Mouse (Mus musculus): ENCODE measurements around the gene Polrmt. TPM values are rescaled to one million over a fixed set of nuclear protein-coding genes. Genes with fewer than 3 reads are reported as not detected.

The Polrmt gene
- total and polyA plus RNA-seq, 3 experiments: 16.7 to 45.5 (median 44.5) TPM

GRCm38 (mm10) chr10:79729357-79729965, 16.9 kb downstream of the Polrmt start:
- H3K36me3 ChIP-seq (replicated peaks): peaks cover 18% of the 10 kb centered on the region
- ATAC-seq (ENCODE audit: extremely low read depth, insufficient number of reproducible peaks, low FRiP score, poor library complexity, severe bottlenecking) (no peak), DNase-seq (ENCODE audit: low spot score) (no peak)
- peaks cover 4% of the 10 kb centered on the region; the same call in 1 of the 2 replicates for H3K9me3 ChIP-seq (replicated peaks)
- H3K27me3 ChIP-seq (ENCODE audit: insufficient read depth, low read length): peaks cover 28% of the 10 kb centered on the region
- TF ChIP-seq GATA1 (IDR thresholded peaks at IDR 0.05; ENCODE audit: borderline replicate concordance, low read length) (no peak), POLR2AphosphoS5 (IDR thresholded peaks at IDR 0.05; ENCODE audit: insufficient replicate concordance, low read depth, low read length) (no peak), TAL1 (conservative IDR thresholded peaks at IDR 0.05; ENCODE audit: low read depth, low read length) (no peak), CTCF (IDR thresholded peaks at IDR 0.05; ENCODE audit: low read depth, low read length) (no peak), GATA2 (IDR thresholded peaks at IDR 0.05; ENCODE audit: borderline replicate concordance, low read depth, low read length) (no peak)
- H3K4me1 ChIP-seq (ENCODE audit: insufficient read depth, low read depth, low read length): no peaks in the 10 kb centered on the region
- H3K4me3 ChIP-seq (ENCODE audit: low read depth, low read length): no peak overlapping the region

GRCm38 (mm10) chr10:79728323-79729249, 17.8 kb downstream of the Polrmt start:
- no peak overlapping the region for H3K4me3 ChIP-seq (ENCODE audit: low read depth, low read length)
- DNase-seq (ENCODE audit: low spot score) (no peak), ATAC-seq (ENCODE audit: extremely low read depth, insufficient number of reproducible peaks, low FRiP score, poor library complexity, severe bottlenecking) (no peak)
- peaks cover 9% of the 10 kb centered on the region for H3K36me3 ChIP-seq (replicated peaks)
- H3K4me1 ChIP-seq (ENCODE audit: insufficient read depth, low read depth, low read length): no peaks in the 10 kb centered on the region
- 0 out of 2 replicates have a peak, but pooled peaks cover 4% of the 10 kb centered on the region for H3K9me3 ChIP-seq (replicated peaks)
- TF ChIP-seq GATA2 (IDR thresholded peaks at IDR 0.05; ENCODE audit: borderline replicate concordance, low read depth, low read length): no peak
- no peak for TF ChIP-seq GATA1 (IDR thresholded peaks at IDR 0.05; ENCODE audit: borderline replicate concordance, low read length)
- no peak for TF ChIP-seq CTCF (IDR thresholded peaks at IDR 0.05; ENCODE audit: low read depth, low read length)
- TF ChIP-seq POLR2AphosphoS5 (IDR thresholded peaks at IDR 0.05; ENCODE audit: insufficient replicate concordance, low read depth, low read length): no peak
- no peak for TF ChIP-seq TAL1 (conservative IDR thresholded peaks at IDR 0.05; ENCODE audit: low read depth, low read length)
- H3K27me3 ChIP-seq (ENCODE audit: insufficient read depth, low read length): peaks cover 35% of the 10 kb centered on the region

- no peak for TF ChIP-seq TAL1 (conservative IDR thresholded peaks at IDR 0.05; ENCODE audit: low read depth, low read length)
- no peak for TF ChIP-seq POLR2AphosphoS5 (IDR thresholded peaks at IDR 0.05; ENCODE audit: insufficient replicate concordance, low read depth, low read length)
- TF ChIP-seq CTCF (IDR thresholded peaks at IDR 0.05; ENCODE audit: low read depth, low read length): peak; percentile 91
- no peak for TF ChIP-seq GATA1 (IDR thresholded peaks at IDR 0.05; ENCODE audit: borderline replicate concordance, low read length)
- TF ChIP-seq GATA2 (IDR thresholded peaks at IDR 0.05; ENCODE audit: borderline replicate concordance, low read depth, low read length): no peak
- Histone ChIP-seq H3K36me3 (replicated peaks) (no peaks in the 10 kb centered on the region), H3K27me3 (ENCODE audit: insufficient read depth, low read length) (peaks cover 60% of the 10 kb centered on the region), H3K4me1 (ENCODE audit: insufficient read depth, low read depth, low read length) (no peaks in the 10 kb centered on the region), H3K4me3 (ENCODE audit: low read depth, low read length) (no peak overlapping the region), H3K9me3 (replicated peaks) (0 out of 2 replicates have a peak, but pooled peaks cover 4% of the 10 kb centered on the region)
- DNase-seq (ENCODE audit: low spot score) (peak; percentile 54), ATAC-seq (ENCODE audit: extremely low read depth, insufficient number of reproducible peaks, low FRiP score, poor library complexity, severe bottlenecking) (no peak)
Observed at GRCm38 (mm10) chr10:79726090-79726489, 20.3 kb downstream of the Polrmt start.

DNA sequence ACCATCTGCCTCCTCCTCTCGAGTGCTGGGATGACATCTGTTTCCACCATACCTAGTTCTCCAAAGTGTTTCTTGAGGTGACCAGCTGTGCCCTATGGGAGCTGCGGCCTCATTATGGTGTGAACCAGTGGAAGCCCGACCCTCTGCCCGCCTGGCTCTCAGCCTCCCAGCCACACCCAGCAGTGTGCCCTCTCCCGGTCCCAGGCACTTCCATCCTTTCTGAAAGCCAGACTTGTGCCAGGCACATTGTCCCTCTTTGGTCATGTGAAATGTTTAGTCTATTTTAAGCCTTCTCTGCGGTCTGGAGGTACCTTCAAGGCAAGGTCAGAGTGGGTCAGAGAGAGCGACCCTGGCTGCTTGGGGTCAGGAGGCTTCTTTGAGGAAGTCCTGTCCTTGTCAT, 22.7 kb downstream of the Polrmt start:
- TF ChIP-seq CTCF (IDR thresholded peaks at IDR 0.05; ENCODE audit: low read depth, low read length) (no peak), GATA2 (IDR thresholded peaks at IDR 0.05; ENCODE audit: borderline replicate concordance, low read depth, low read length) (no peak), POLR2AphosphoS5 (IDR thresholded peaks at IDR 0.05; ENCODE audit: insufficient replicate concordance, low read depth, low read length) (no peak), GATA1 (IDR thresholded peaks at IDR 0.05; ENCODE audit: borderline replicate concordance, low read length) (no peak), TAL1 (conservative IDR thresholded peaks at IDR 0.05; ENCODE audit: low read depth, low read length) (no peak)
- Histone ChIP-seq H3K4me3 (ENCODE audit: low read depth, low read length) (no peak overlapping the region), H3K27me3 (ENCODE audit: insufficient read depth, low read length) (peaks cover 68% of the 10 kb centered on the region), H3K4me1 (ENCODE audit: insufficient read depth, low read depth, low read length) (no peaks in the 10 kb centered on the region), H3K9me3 (replicated peaks) (0 out of 2 replicates have a peak, but pooled peaks cover 4% of the 10 kb centered on the region), H3K36me3 (replicated peaks) (no peaks in the 10 kb centered on the region)
- no peak for DNase-seq (ENCODE audit: low spot score)
- no peak for ATAC-seq (ENCODE audit: extremely low read depth, insufficient number of reproducible peaks, low FRiP score, poor library complexity, severe bottlenecking)

DNA sequence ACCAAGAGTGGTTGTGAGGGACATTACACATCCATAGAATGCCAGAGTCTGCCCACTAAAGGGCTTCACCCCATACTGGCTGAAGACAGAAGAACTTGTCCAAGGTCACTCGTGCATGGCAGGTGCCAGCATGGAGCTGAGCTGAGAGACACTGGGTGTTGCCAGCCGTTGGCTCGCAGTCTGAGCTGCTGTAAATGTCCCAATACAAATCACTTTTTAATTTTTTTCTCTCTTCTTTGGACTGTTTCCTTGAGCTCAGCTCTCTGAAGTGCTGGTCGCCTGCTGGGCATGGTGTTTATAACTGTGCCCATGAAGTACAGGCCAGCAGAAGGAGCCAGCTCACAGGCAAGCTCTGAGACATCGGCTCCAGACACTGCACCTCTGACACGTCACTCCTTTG, 23.3 kb downstream of the Polrmt start:
- Histone ChIP-seq H3K4me3 (ENCODE audit: low read depth, low read length) (no peak overlapping the region), H3K36me3 (replicated peaks) (no peaks in the 10 kb centered on the region), H3K4me1 (ENCODE audit: insufficient read depth, low read depth, low read length) (no peaks in the 10 kb centered on the region), H3K9me3 (replicated peaks) (0 out of 2 replicates have a peak, but pooled peaks cover 4% of the 10 kb centered on the region), H3K27me3 (ENCODE audit: insufficient read depth, low read length) (peaks cover 68% of the 10 kb centered on the region)
- TF ChIP-seq CTCF (IDR thresholded peaks at IDR 0.05; ENCODE audit: low read depth, low read length) (no peak), GATA1 (IDR thresholded peaks at IDR 0.05; ENCODE audit: borderline replicate concordance, low read length) (no peak), TAL1 (conservative IDR thresholded peaks at IDR 0.05; ENCODE audit: low read depth, low read length) (no peak), GATA2 (IDR thresholded peaks at IDR 0.05; ENCODE audit: borderline replicate concordance, low read depth, low read length) (no peak), POLR2AphosphoS5 (IDR thresholded peaks at IDR 0.05; ENCODE audit: insufficient replicate concordance, low read depth, low read length) (no peak)
- DNase-seq (ENCODE audit: low spot score) (no peak), ATAC-seq (ENCODE audit: extremely low read depth, insufficient number of reproducible peaks, low FRiP score, poor library complexity, severe bottlenecking) (no peak)

DNA sequence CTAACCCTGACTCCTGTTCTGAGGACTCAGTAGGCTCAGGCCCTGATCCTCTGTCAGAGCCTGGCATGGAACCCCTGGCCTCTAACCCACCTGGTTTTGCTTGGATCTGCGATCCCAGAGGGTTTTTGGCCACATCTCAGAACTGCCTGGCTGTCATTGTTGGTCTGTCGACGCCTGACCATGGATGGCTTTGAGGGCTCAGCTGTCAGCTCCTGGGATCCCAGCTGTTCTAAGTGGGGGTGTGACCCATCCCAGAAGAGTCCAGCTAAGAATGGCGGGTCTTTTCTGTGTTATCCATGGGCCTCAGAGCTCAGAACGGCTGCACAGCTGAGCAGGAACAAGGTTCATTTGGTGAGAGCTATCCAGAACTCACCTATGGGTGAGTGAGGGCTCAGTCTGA, 25.3 kb downstream of the Polrmt start:
- Histone ChIP-seq H3K9me3 (replicated peaks) (no peaks in the 10 kb centered on the region), H3K36me3 (replicated peaks) (no peaks in the 10 kb centered on the region), H3K4me1 (ENCODE audit: insufficient read depth, low read depth, low read length) (peaks cover 15% of the 10 kb centered on the region), H3K27me3 (ENCODE audit: insufficient read depth, low read length) (peaks cover 83% of the 10 kb centered on the region), H3K4me3 (ENCODE audit: low read depth, low read length) (no peak overlapping the region)
- no peak for ATAC-seq (ENCODE audit: extremely low read depth, insufficient number of reproducible peaks, low FRiP score, poor library complexity, severe bottlenecking)
- no peak for DNase-seq (ENCODE audit: low spot score)
- TF ChIP-seq GATA1 (IDR thresholded peaks at IDR 0.05; ENCODE audit: borderline replicate concordance, low read length) (no peak), GATA2 (IDR thresholded peaks at IDR 0.05; ENCODE audit: borderline replicate concordance, low read depth, low read length) (no peak), TAL1 (conservative IDR thresholded peaks at IDR 0.05; ENCODE audit: low read depth, low read length) (no peak), CTCF (IDR thresholded peaks at IDR 0.05; ENCODE audit: low read depth, low read length) (no peak), POLR2AphosphoS5 (IDR thresholded peaks at IDR 0.05; ENCODE audit: insufficient replicate concordance, low read depth, low read length) (no peak)
